Mouse (Mus musculus) hindbrain, embryonic 16.5 days (tissue): ENCODE measurements at regions not wholly inside any gene's neighbourhood (a gene's known extent, or its start where the extent isn't known, plus 50 kb on each side); places are given as distances from the start of the nearest gene placed in this dataset.
A peak's percentile ranks its signal among the peaks of the same experiment; 100 is the strongest.

Experiments used
- ATAC-seq: fragments of 200-750 bp; cut with Nextera tagmentation; 2 replicates; pipeline ENCODE4 v1.8.0; 2017; ENCODE audit warnings: moderate TSS enrichment, moderate library complexity
- H3K27ac ChIP-seq: fragments of 300-500 bp; sonication (generic); 2 replicates; pipeline ENCODE4 v1.5.1; 2014; ENCODE audit warnings: low read depth, mild to moderate bottlenecking, control low read depth, low read length, moderate library complexity
- H3K27me3 ChIP-seq: fragments of 300-500 bp; sonication (generic); replicated peaks from 2 replicates; pipeline ENCODE4 v1.6.1; 2014; ENCODE audit warnings: low read length; ENCODE audit not compliant: control insufficient read depth, insufficient read depth
- H3K36me3 ChIP-seq: fragments of 300-500 bp; sonication (generic); 2 replicates; pipeline ENCODE4 v1.6.1; 2014; ENCODE audit warnings: mild to moderate bottlenecking, low read length, moderate library complexity, mixed read lengths; ENCODE audit not compliant: control insufficient read depth, insufficient read depth
- H3K4me1 ChIP-seq: fragments of 300-500 bp; sonication (generic); 2 replicates; pipeline ENCODE4 v1.6.1; 2014; ENCODE audit warnings: low read depth, low read length; ENCODE audit not compliant: control insufficient read depth, insufficient read depth
- H3K4me2 ChIP-seq: fragments of 300-500 bp; sonication (generic); 2 replicates; pipeline ENCODE4 v1.6.1; 2014; ENCODE audit warnings: mild to moderate bottlenecking, low read length, control low read depth, moderate library complexity
- H3K4me3 ChIP-seq: fragments of 300-500 bp; sonication (generic); 2 replicates; pipeline ENCODE4 v1.5.1; 2014; ENCODE audit warnings: mild to moderate bottlenecking, low read length, control low read depth, moderate library complexity
- H3K9ac ChIP-seq: fragments of 300-500 bp; sonication (generic); 2 replicates; pipeline ENCODE4 v1.6.1; 2014; ENCODE audit warnings: low read depth, mild to moderate bottlenecking, control low read depth, low read length, moderate library complexity
- H3K9me3 ChIP-seq: fragments of 300-500 bp; sonication (generic); 2 replicates; pipeline ENCODE4 v1.6.1; 2014; ENCODE audit warnings: mild to moderate bottlenecking, low read length, moderate library complexity; ENCODE audit not compliant: control insufficient read depth
- WGBS: fragments of 180-500 bp; shearing (Covaris S2); extraction: QIAGEN DNeasy Blood & Tissue Kit; methylation state at CpG from one replicate; pipeline ENCODE4 v1.1.7; 2014; 5-methylcytosine and 5-hydroxymethylcytosine counted together

GRCm38 (mm10) chr1:41652210-41652609 is 846.8 kb downstream of the Tmem182 start:
- H3K27me3 ChIP-seq, result no peaks in the 10 kb centered on the region
- H3K4me2 ChIP-seq, result peak overlapping the region; percentile 45
- no peak overlapping the region for H3K27ac ChIP-seq
- H3K4me3 ChIP-seq, result no peak overlapping the region
- H3K36me3 ChIP-seq, result no peaks in the 10 kb centered on the region
- no peaks in the 10 kb centered on the region for H3K9me3 ChIP-seq
- 26% methylated on average over 3 of the region's 3 CpGs for WGBS
- peak; percentile 34 for ATAC-seq
- no peak overlapping the region for H3K9ac ChIP-seq
- peaks cover 2% of the 10 kb centered on the region; the same call in 1 of the 2 replicates for H3K4me1 ChIP-seq

GRCm38 (mm10) chr1:41652646-41653427 is 847.4 kb downstream of the Tmem182 start:
- Histone ChIP-seq H3K27ac (no peak overlapping the region), H3K4me1 (peaks cover 2% of the 10 kb centered on the region; the same call in 1 of the 2 replicates), H3K9me3 (no peaks in the 10 kb centered on the region), H3K9ac (no peak overlapping the region), H3K4me2 (peak overlapping the region; percentile 45), H3K27me3 (no peaks in the 10 kb centered on the region), H3K4me3 (no peak overlapping the region), H3K36me3 (no peaks in the 10 kb centered on the region)
- ATAC-seq, result peak; percentile 91
- WGBS, result 45% methylated on average over 8 of the region's 8 CpGs

- Histone ChIP-seq H3K9me3 (no peaks in the 10 kb centered on the region), H3K27ac (no peak overlapping the region), H3K4me1 (no peaks in the 10 kb centered on the region), H3K4me2 (no peak overlapping the region), H3K9ac (no peak overlapping the region), H3K4me3 (no peak overlapping the region), H3K27me3 (no peaks in the 10 kb centered on the region), H3K36me3 (no peaks in the 10 kb centered on the region)
- 75% methylated on average over 6 of the region's 6 CpGs for WGBS
- no peak for ATAC-seq
Measured at GRCm38 (mm10) chr1:41674086-41674485, 868.7 kb downstream of the Tmem182 start.

- no peak overlapping the region for H3K27ac ChIP-seq
- 65% methylated on average over 6 of the region's 6 CpGs for WGBS
Measured at GRCm38 (mm10) chr1:41675345-41675744, 869.9 kb downstream of the Tmem182 start.

GRCm38 (mm10) chr1:41705692-41706091 is 900.3 kb downstream of the Tmem182 start:
- Histone ChIP-seq H3K4me1 (no peaks in the 10 kb centered on the region), H3K4me3 (no peak overlapping the region), H3K4me2 (no peak overlapping the region), H3K9ac (no peak overlapping the region), H3K36me3 (no peaks in the 10 kb centered on the region), H3K9me3 (no peaks in the 10 kb centered on the region), H3K27ac (no peak overlapping the region), H3K27me3 (no peaks in the 10 kb centered on the region)
- ATAC-seq, result no peak
- WGBS, result 76% methylated on average over 3 of the region's 3 CpGs

More at GRCm38 (mm10) chr1:41675345-41675744, 869.9 kb downstream of the Tmem182 start:
- Histone ChIP-seq H3K9me3 (no peaks in the 10 kb centered on the region), H3K4me2 (no peak overlapping the region), H3K4me1 (no peaks in the 10 kb centered on the region), H3K9ac (no peak overlapping the region), H3K36me3 (no peaks in the 10 kb centered on the region), H3K4me3 (no peak overlapping the region), H3K27me3 (no peaks in the 10 kb centered on the region)
- no peak for ATAC-seq

- ATAC-seq, result peak; percentile 71
- Histone ChIP-seq H3K36me3 (no peaks in the 10 kb centered on the region), H3K9ac (no peak overlapping the region), H3K27ac (no peak overlapping the region), H3K4me2 (no peak overlapping the region), H3K9me3 (no peaks in the 10 kb centered on the region), H3K4me3 (no peak overlapping the region), H3K27me3 (no peaks in the 10 kb centered on the region), H3K4me1 (no peaks in the 10 kb centered on the region)
- 20% methylated on average over 5 of the region's 5 CpGs for WGBS
Measured at GRCm38 (mm10) chr1:41742644-41743331, 937.4 kb downstream of the Tmem182 start.

- Histone ChIP-seq H3K27me3 (no peaks in the 10 kb centered on the region), H3K9ac (no peak overlapping the region), H3K4me2 (no peak overlapping the region), H3K27ac (no peak overlapping the region), H3K4me1 (no peaks in the 10 kb centered on the region), H3K9me3 (no peaks in the 10 kb centered on the region), H3K4me3 (no peak overlapping the region), H3K36me3 (no peaks in the 10 kb centered on the region)
- 33% methylated on average over 6 of the region's 6 CpGs for WGBS
- ATAC-seq, result no peak
Measured at GRCm38 (mm10) chr1:41743332-41743710, 937.9 kb downstream of the Tmem182 start.

- no peaks in the 10 kb centered on the region for H3K9me3 ChIP-seq
- 48% methylated on average over 3 of the region's 3 CpGs for WGBS
- no peak overlapping the region for H3K4me2 ChIP-seq
- no peak for ATAC-seq
- no peak overlapping the region for H3K4me3 ChIP-seq
- no peaks in the 10 kb centered on the region for H3K36me3 ChIP-seq
- no peaks in the 10 kb centered on the region for H3K27me3 ChIP-seq
- no peak overlapping the region for H3K27ac ChIP-seq
- H3K9ac ChIP-seq, result no peak overlapping the region
- H3K4me1 ChIP-seq, result no peaks in the 10 kb centered on the region
Measured at GRCm38 (mm10) chr1:41744531-41744930, 939.1 kb downstream of the Tmem182 start.

GRCm38 (mm10) chr1:41759366-41759765 is 936.2 kb upstream of the Pou3f3 start:
- 60% methylated on average over 6 of the region's 6 CpGs for WGBS
- no peak overlapping the region for H3K9ac ChIP-seq
- no peaks in the 10 kb centered on the region for H3K27me3 ChIP-seq
- H3K36me3 ChIP-seq, result no peaks in the 10 kb centered on the region
- ATAC-seq, result no peak
- no peak overlapping the region for H3K27ac ChIP-seq
- H3K4me3 ChIP-seq, result no peak overlapping the region
- H3K9me3 ChIP-seq, result no peaks in the 10 kb centered on the region
- no peaks in the 10 kb centered on the region for H3K4me1 ChIP-seq
- no peak overlapping the region for H3K4me2 ChIP-seq
